Mouse (Mus musculus) left cerebral cortex, postnatal 10 days (tissue): ENCODE data around the gene Cic. TPM values are rescaled to one million over a fixed set of nuclear protein-coding genes. Genes with fewer than 3 reads are reported as not detected.

Experiments used
- DNase-seq, 2 experiments: peaks; one replicate each; pipeline ENCODE4 v3.0.0; 2021 to 2022; ENCODE audit warnings: low spot score in 2 of 2, mixed read lengths in 1 of 2; ENCODE audit errors: extremely low spot score in 1 of 2
- intact Hi-C: fragments of 180-260 bp; cut with DNase I; formaldehyde crosslinking; loops from one replicate; pipeline ENCODE4 v1.15.1; 2025
- total RNA-seq, 2 experiments: library from RNA; stranded (reverse); gene quantifications; 2 replicates each; pipeline ENCODE4 v1.2.3; 2021

Cic gene
- total RNA-seq, 2 experiments from 2014 or later = 244 to 271 TPM

DNA sequence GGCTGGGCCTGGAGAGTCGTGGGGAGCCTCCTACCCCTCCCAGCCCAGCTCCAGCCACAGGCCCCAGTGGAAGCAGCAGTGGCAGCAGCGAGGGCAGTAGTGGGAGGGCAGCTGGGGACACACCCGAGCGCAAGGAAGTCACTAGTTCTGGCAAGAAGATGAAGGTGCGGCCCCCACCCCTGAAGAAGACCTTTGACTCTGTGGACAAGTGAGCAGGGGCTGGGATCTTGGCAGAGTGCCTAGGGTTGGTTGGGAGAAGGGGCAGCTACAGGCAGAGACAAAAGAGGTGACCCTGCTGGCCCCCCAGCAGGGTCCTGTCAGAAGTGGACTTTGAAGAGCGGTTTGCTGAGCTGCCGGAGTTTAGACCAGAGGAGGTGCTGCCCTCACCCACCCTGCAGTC lies 24.6 kb downstream of the Cic start:
- intact Hi-C loops = no loop called here
- DNase-seq = peak in 1 of 2 experiments; percentile 55

DNA sequence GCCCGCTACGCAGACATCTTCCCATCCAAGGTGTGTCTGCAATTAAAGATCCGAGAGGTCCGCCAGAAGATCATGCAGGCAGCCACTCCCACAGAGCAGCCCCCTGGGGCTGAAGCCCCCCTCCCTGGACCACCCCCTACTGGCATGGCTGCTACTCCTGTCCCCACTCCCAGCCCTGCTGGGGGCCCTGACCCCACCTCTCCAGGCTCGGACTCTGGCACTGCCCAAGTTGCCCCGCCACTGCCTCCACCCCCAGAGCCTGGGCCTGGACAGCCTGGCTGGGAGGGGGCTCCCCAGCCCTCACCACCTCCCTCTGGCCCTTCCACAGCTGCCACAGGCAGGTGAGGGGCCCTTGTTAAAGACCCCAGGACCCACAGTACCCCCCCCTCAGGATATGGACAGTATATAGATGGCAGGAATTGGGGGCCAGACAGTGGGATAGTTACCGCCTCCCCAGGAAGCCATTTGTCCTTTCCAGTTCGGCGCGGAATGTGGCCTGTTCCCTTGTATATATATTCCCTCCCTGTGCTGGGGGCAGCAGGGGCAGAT lies 25.8 kb downstream of the Cic start:
- intact Hi-C loops = no loop called here

DNA sequence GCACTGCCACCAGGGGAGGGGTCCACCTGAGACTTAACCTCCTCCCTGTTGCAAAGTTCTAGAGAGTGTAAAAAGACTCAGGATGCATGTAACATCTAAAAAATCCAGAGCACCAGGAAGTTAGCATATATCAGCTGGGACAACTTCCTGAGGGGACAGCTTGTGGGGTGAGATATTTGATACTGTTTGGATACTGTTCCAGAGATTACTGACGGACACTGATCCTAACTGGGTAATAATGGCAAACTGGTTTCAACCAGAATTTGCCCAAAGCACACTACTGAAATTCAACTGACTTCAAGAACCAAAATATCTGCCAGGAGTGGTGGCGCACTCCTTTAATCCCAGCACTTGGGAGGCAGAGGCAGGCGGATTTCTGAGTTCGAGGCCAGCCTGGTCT lies 27.0 kb downstream of the Cic start:
- intact Hi-C loops = no loop called here
- no peak for DNase-seq

More for the DNA sequence above, 25.8 kb downstream of the Cic start:
- DNase-seq = no peak

DNA sequence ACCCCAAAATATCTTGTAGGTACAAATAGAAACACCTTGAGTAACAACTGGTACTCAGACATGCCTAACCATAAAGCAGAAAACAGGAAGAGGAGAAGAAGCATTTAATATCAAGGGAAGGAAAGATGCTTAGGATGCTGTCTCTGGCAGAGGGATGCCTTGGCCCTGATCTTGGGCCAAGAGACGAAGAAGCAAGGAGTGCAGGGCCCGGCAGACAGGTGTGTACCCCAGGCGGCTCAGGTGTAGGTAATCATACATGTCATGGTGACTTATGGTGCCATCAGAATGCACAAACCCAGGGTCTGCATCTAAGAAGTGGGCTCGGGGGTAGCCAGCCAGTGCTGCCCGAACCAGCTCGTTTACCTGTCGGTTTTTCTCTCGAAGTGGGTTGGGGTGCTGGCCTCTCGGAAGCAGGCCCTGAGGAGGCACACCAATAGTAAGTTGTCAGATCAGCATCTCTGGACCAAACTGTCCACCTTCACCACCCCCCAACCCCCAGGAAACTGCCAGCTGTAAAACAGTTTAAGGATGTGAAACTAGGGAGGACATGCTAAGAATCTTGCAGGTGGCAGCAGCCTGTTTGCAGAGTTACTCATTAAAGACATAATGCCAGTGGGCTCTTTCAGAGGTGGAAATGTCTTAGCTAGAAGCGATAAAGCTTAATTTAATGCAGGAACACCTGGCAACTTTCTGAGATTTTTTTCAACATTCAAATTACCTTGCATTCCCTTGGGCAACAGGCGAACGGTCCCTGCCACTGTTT lies 27.6 kb downstream of the Cic start:
- intact Hi-C loops = no loop called here
- DNase-seq = no peak

DNA sequence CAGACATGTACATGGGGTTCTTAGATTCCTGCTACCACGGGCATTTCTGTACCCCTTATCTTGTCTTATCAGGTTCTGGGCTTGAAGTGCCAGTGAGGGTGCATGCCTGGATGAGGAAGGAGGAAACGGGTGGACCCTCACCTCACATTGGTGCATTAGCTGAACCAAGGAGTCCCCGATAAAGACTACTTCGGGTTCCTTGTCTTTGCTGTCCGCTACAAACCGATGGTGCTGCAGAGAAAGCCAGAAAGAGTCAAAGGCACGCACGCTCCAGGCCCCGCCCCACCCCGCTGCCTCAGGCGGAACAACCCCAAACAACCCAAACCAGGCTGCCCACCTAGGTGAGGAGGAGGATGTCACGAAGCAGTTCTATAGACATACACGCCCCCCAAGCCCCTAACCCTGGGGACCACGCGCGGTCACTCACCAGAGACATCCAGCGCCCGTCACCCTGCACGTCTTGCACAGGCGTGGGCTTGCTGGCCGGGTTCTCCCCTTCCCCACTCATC lies 29.5 kb downstream of the Cic start:
- DNase-seq = no peak

DNA sequence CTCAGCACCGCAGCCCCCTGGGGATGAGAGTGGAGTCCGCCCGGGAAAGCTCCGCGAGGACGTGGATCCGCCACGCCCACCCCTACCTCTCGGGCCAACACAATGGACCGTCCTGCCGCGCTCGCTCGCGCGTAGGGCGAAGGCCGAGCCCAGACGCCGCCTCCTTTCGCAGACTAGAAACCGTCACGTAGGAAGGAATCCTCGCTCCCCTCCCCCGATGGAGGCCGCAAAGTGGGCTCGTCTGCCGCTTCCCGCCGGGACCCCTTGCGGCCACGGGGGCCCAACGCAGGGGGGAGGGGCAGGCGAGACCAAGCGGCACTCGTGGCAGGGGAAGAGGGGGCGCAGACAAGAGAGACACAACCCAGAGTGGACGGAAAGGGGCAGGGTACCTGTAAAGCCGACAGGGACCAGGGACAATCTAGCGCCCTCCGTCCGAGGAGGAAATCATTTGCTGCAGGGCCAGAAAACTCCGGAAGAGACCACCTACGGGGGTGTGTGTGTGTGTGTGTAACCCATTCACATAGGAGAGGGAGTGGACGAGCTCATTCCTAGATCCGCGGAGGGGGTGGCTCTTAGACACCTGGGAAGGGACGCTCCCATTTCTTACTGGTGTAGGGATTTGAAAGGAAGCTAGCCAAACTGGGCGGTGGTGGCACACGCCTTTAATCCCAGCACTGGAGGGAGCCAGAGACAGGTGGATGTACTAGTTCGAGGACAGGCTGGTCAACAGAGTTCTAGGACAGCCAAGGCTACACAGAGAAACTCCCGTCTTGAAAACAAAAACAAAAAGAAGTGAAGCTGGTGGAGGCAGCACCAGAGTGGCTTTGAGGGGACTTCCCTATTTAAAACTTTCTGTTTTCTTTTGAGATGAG lies 30.2 kb downstream of the Cic start, which contains the start of gene Pafah1b3:
Pafah1b3 (minus strand) TSS at position 533 of the 872 bp plus-strand sequence.
- DNase-seq = peak; percentile 86 to 90
- intact Hi-C loops = no loop called here

More for the DNA sequence above, 29.5 kb downstream of the Cic start:
- intact Hi-C loops = no loop called here

DNA sequence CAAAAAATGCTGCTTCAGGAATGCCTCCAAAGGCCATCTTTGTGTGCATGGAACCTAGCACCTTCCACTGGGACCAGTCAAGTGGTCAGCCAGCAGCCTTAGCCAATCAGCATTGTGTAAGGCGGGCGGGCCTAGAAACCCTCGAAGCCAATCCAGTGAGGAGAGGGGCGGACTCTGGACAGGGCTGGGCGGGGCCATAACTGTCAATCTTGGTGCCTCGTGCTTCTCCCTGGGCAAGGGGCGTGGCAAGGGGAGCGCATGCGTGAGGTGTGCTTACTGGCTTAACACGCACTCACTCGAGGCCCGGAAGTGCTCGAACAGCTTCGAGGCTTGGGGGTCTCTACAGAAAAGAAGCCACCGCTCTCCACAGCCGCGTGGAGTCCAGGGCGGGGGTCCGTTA lies 33.6 kb downstream of the Cic start, which contains the start of gene Prr19:
Prr19 (plus strand) TSS at position 349 of the 400 bp plus-strand sequence.
- peak in 1 of 2 experiments; percentile 73 for DNase-seq
- intact Hi-C loops = no loop called here

DNA sequence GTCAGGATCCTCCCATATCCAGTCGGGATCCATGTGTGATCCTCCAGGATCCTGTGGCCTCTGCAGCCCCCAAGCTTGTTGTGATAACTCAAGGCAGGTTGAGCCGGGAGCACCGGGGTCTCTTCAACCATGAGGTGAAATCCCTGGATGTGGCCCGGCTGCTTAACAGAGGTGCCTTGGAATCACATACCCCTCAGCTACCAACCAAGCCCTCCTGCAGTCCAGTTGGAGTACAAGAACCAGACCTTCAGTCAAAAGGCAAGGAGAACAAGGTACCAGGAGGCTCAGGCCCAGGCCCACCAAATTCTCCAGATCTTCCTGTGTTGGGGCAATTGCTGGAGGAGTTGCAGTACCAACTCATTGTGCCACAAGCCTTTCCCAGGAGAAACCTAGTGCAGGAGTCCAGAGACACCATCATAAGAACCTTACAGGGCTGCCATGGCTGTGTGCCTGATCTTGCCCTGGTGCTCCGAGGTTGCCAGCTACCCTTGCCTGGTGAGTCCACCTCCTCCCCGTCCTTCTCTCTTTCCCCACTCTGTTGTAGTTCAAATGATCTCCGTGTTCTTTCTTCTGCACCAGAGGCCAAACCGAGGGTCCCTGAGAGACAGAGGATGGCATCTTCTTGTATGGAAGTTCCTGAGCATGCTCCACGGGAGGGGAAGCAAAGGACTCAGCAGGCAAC lies 35.6 kb downstream of the Cic start:
- intact Hi-C loops = no loop called here
- no peak for DNase-seq

DNA sequence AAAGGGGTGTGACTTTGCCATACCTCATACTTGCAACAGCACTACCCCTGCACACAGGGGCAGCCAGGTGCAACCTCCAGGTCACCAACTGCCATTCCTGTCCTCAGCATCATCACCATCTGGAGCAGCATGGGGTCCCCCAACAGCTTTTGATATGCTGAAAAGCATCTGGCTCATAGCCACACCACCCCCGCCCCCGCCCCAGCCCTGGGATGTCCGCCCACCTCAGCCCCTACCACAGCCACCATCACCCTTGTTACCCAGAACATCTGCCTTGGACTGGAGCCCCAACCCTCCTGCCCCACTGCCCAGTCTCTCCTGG lies 36.1 kb downstream of the Cic start:
- peak in 1 of 2 experiments; percentile 16 for DNase-seq
- intact Hi-C loops = no loop called here

DNA sequence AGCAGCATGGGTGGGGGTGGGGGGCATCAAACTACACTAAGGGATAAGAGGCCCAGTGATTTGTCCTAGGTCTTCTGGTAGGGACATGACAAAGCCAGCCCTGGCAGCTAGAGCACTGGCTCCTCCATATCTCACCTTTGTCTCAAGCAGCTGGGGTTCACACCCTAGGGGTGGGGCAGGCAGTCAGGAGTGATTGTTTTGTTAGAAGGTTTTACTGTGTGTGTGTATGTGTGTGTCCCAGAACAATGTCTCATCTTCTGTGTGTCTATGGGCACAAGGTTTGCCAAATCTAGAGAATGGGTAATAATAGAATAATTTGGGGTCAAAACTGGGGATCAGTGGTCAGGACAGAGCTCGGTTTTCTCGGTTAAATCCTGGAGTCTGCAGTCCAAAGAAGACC lies 38.0 kb downstream of the Cic start:
- no peak for DNase-seq
- intact Hi-C loops = no loop called here

DNA sequence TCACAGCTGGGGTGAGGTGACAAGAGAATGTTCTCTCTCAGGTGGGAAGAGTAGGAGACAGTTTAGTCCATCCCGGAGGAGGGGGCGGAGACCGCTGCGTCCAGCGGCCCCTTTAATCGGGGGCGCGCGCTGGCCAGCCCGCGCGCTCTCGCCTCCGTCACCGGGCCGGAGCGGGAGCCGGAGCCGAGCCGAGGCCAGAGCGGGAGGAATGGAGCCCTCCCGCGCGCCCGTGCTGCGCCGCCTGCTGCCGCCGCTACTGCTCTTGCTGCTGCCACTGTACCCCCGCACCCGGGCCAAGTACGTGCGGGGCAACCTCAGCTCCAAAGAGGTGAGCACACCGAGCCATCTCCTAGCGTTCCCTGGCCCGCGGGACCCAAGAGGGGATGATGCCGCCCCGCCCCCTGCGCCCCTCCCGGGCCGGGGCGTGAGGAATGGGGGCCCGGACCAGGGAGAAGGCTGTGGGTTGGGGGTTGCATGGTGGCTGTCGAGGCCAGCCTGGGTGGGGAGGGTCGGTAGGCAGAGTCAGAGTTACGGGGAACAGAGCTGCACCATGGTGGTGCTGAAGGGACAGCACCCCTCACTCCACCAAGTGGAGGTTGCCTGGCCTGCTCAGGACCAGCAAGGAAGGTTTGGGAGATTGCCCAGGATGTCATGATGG lies 38.6 kb downstream of the Cic start, which contains the start of gene Tmem145:
Tmem145 (plus strand) TSS at position 151 of the 658 bp plus-strand sequence.
- intact Hi-C loops = no loop called here
- peak in 1 of 2 experiments; percentile 67 for DNase-seq

DNA sequence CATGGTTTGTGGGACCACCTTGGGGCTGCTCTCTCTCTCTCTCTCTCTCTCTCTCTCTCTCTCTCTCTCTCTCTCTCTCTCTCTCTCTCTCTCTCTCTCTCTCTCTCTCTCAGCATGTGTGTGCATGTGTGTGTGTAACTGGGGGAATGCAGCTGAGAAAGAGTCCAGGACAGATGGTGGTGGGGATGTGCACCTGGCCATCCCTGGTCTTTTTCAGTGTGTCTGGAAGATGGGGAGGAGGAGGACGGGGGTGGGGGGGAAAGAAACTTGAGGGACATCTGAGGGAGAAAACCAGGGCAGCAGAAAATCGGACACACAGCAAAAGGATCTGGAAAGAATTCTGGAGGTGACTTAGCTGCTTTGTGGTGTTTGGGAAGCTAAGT lies 39.1 kb downstream of the Cic start:
- no peak for DNase-seq
- intact Hi-C loops = no loop called here

DNA sequence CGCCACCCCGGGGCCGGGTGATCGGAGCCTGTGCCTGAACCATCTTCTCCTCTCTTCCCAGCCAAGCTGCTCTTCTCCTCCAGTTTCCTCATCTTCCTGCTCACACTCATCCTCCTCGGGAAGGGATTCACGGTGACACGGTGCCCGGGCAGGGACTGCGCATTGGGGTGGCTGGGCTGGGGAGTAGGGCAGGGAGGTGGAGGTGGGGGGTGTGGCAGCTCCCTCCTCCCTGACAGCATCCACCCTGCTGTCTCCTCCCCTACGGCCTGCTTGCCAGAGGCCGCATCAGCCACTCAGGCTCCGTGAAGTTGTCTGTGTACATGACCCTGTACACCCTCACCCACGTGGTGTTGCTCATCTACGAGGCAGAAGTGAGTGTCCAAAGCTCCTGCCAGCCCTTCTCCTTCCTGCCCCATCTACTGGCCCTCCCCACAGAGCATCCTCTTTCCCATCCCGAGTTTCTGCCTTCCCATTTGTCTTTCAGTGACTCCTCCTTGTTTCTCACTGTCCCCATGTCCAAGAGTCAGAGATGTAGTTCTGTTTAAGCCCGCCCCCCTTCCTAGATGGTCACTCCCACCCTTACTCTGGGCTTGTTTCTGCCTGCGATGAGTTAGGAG lies 41.3 kb downstream of the Cic start:
- intact Hi-C loops = no loop called here
- no peak for DNase-seq

DNA sequence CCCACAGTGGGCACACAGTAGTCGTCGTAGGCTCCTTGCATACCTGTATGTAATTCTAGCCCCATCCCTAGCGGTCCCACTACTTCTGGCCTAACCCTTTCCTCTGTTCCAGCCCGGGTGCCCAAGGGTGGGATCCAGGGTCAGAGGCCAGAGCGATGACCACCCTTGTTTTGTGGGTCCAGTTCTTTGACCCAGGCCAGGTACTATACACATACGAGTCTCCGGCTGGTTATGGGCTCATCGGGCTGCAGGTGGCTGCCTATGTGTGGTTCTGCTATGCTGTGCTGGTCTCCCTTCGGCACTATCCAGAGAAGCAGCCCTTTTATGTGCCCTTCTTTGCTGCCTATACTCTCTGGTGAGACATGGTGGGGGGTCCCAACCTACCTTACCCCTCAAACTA lies 41.9 kb downstream of the Cic start:
- no peak for DNase-seq
- intact Hi-C loops = no loop called here

DNA sequence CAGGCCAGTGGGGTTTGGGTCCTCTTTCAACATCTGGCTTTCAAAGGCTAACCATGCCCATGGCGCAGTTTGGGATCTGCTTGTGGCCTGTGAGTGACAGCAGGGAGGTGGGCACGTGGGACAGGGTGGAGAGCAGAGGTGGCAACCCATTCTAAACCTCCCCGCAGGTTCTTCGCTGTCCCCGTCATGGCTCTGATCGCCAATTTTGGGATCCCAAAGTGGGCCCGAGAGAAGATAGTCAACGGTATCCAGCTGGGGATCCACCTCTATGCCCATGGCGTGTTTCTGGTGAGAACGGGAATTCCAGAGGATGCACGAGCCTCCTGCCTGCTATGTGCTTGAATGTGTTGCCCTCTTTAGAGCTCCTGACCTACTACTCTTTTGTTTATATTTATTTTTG lies 43.7 kb downstream of the Cic start:
- DNase-seq = no peak
- intact Hi-C loops = no loop called here

DNA sequence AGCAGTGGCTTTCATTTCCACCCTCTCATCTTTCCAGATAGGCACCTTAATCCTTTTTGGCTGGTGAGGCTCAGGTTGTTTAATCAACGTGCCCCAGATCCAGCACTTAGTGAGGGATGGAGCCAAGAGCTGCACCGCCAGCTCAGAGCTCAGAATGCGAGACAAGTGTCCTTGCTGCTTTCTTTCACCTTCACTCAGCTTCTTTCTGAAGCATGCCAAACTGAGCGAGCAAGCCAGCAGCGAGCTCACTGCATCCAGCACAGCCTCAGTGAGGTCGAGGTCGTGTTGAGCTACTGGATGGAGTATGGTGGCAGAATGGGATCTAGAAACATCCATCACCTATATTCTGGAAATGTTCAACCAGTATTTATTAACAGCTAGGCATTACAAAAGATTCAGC lies 45.8 kb downstream of the Cic start:
- DNase-seq = no peak
- intact Hi-C loops = no loop called here

DNA sequence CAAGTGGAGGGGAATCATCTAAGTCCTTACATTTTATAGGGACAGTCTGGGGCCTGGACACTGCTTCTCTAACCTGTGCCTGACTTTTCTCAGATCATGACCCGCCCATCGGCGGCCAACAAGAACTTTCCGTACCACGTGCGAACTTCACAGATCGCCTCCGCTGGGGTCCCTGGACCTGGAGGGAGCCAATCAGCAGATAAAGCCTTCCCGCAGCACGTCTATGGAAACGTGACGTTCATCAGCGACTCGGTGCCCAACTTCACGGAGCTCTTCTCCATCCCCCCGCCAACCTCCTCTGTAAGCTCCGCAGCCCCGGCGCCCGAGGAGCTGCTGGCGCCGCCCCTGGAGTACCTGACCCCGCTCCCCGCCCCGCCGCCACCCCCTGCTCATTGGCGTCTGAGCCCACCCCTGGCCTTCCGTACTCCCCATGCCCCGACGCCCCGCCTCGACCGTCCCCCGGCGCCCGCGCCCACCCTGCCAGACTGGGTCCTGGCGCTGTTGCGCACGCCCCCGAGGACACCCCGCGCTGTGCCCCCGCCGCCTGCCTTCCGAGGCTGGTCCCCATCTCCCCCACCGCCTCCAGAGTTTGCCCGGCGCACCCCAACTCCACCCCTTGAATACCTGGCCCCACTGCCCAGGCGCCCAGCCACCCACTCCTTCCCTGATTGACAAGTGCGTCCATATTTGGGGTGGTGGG lies 47.3 kb downstream of the Cic start:
- intact Hi-C loops = loop anchor here (5.0 kb wide), 3 partner anchors 32 to 72 kb away; no protein-coding TSS in a partner anchor
- peak in 1 of 2 experiments; percentile 65 for DNase-seq
